Mouse (Mus musculus) brain, embryonic 18.5 days (tissue): ENCODE data around the gene Large2.

Experiments
- DNase-seq: peaks from one replicate; pipeline ENCODE4 v3.0.0-alpha.2; 2012; ENCODE audit warnings: low read depth, low spot score

Gene Large2

GRCm38 (mm10) chr2:92390206-92390930, 15.7 kb upstream of the Large2 start:
- no peak for DNase-seq

GRCm38 (mm10) chr2:92389645-92390044, 15.0 kb upstream of the Large2 start:
- DNase-seq: no peak

DNA sequence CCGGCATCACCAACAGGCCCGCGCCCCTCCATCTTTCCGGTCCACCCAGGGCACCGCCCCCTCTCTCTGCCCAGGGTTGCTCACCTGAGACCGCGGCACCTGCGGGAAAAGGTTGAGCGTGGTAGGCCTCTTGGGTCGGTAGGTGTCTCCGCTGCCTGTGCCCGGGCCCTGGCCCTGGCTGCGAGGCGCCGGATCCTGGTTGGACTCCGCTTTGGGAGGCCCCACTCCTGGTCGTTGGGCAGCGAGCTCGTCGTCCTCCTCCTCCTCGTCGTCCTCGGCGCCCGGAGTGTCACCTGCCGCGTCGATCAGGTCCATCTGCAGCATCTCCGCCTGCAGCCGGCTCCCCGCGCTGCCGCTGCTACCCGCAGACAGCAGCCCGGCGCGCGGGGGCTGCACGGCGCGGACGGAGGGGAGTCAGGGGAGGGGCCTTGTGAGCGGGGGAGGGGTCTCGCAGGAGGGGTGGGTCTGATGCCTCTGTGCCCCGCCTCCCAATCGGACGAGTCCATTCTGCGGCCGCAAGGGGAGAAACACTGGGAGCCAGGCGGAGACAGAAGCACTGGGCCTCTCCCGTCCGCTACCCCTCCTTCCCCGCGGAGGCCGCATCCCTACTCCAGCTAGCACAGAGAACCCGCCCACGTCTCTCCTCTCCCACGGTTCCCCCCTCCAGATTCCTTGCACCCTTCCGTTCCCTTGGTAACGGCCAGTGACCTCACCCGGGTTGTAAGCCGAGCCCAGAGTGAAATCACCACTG, 14.4 kb upstream of the Large2 start:
- peak; percentile 90 for DNase-seq

GRCm38 (mm10) chr2:92388081-92388517, 13.4 kb upstream of the Large2 start:
- DNase-seq: no peak

DNA sequence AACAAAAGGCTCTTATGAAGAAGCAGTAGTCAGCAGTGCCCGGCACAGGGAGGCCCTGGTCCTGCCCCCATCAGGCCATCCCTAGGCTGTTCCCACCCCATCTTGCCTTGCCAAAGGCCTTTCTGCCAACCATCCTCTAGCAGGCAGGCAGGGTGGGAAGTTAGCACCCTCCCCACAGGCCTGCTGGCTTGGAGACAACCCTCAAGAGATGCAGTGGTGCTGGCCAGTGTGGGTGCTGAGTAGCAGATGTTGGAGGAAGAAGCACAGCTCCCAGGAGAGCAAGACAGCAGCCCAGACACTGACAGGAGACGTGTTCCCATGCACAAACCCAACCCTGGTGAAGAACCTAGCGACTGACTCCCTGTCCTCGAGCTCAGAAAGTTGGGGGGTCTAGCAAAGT, 13.0 kb upstream of the Large2 start:
- DNase-seq: no peak

DNA sequence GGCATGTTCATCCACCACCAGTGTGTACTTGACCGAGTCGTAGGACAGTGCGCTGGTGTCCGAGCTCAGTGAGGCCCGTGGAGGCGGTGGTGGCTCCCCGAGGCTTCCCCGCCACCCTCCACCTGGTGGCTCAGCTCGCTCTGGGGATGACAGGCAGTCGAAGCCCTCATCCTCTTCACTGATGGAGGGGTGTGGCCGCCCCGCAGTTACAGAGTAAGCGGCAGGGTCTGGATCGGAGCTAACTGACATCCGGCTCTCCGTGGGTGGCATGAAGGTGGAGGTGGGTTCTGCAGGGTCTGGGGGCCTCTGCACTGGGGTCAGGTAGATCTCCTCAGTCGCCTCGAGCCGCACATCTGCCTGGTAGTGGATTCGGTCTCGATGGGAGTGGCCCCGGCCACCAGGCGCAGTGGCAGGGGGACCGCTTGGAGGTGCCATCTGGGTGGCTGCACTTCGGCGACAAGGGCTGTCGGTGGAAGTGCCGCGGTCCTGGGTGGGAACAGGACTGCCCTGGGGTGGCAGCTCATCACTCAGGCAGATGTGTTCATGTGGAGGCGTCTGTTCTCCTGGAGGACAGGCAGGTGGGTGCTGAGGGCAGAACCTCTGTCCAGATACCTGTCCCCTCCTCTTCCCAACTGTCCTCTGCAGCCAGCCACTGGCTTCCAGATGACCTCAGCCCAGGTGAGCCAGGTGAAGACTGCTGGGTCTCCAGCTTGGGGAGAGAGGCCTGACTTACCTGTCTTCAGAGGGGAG, 12.3 kb upstream of the Large2 start:
- no peak for DNase-seq

DNA sequence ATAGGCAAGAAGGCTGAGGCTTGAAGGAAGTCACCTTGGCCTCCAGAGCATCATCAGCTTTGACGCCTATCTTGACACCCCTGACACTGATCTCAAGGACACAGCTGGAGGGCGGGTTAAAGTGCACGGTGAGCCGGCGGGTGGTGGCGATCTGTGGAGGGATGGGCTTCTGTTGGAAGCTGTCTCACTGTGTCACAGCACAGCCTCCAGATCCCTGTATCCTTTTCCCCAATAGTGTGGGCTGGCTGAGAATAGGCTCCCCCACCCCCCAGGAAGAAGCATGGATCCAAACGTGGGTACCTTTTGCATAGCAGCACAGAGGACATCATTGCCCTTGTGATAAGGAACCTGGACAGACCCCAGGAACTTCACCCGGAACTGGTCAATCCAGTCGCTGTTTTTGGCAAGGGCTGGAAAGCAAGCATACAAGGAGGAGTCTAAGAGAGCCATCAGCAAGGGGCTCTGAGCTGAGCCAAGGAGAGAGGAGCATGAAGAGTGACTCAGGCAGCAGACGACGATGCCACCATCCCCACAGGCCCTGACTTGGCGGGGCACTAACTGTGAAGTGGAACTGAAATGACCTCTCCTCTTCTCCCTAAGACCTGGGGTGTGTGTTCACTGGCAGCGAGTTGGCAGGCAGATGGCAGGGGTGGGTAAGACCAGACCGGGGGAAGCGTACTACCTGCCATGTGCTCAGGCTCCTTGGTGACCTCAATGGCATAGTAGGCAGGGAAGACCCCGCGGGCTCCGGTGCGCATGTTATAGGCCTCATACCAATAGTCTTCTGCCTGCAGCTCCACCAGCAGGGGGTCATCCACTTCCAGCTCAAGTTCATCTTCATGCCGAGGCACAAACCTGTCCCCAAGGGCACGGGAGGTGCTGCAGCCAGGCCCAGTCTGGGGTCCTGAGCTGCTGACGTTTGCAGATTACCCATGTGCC, 10.7 kb upstream of the Large2 start:
- DNase-seq: no peak

DNA sequence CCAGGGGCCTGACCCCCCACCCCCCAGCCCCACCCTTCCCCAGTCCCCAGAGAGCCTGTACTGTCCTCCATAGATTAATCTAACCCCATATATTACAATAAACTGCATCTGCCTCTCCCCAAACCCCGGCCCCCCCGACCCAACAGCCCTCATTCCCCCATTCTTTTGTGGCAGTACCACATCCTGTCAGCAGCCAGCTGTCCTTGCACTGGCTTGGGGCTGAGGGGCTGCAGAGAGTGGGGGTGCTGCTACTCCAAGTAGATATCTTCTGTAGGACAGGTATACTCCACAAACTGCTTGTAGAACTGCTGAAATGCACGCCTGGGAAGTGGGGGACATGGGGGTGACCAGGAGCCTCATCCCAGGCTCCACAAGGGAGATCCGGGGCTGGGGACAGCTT, 9.4 kb upstream of the Large2 start:
- no peak for DNase-seq

DNA sequence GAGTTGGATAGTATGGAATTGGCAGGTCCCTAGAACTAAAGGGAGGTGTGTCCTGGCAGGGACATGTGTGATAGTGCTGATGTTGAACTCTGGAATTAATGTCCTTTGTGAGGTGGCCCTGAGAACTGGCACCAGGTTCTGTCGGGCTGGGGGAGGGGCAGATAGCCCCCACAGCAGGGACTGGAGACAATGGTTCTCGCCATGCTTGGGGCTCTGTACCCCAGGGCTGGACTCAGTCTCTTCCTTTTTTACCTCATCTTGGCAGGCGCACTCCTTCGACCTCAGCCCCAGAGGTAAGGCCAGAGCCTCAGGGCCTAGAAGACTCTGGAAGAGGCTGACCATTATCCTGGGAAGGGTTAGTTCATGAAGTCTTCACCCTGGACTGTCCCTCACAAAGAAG, 8.1 kb upstream of the Large2 start:
- no peak for DNase-seq

DNA sequence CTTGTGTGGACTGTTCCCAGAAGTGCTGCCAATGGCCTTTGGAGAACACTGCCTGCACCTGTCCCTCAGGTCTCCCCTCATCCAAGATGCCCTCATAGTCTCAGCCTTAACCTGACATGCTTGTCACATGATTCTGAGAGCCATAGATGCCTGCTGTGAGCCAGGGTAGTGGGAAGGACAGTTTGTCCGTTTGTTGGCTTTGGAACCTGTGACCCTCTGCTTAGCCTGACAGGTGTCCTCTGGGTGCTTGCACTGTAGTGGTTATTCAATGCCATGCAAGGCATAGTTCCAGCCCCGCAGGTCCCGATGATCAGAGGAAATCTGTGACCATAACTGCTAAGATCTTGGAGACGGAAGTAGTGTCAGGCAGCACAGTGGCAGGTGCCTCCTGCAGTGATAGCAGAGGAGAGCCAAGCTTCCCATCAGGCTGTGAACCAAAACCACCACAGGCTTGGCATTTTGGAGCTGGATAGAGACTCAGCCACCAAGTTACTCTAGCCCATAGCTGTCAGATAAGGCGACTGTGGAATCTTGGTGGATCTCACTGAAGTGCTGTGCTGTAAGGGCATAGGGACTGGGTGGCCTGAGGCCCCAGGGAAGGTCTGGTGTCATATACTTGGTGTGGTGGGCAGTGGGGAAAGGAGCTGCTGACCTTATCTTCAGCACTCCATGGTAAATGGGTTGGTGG, 7.4 kb upstream of the Large2 start, which contains the start of gene 1700029I15Rik:
TSS of gene 1700029I15Rik (plus strand) at position 638 of the 688 bp plus-strand sequence.
- no peak for DNase-seq

DNA sequence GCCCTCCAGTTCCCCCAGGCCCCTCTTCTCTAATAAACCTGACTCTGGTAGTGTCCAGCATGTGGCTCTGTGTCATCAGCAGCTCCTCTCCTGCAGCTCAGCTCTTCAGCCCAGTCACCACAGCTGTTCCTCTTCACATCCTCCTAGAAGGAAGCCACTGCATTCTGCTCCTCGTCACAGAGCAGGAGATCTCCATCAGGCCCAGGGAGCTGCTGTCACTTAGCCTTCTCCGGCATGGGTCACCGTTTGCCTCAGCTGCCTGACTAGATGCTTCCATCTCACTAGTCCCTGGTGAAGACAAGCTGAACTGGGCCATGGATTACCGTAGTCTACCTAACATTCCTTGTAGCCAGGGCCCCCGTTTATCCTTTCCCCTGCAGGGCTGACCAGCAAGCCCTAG, 6.5 kb upstream of the Large2 start:
- DNase-seq: no peak

DNA sequence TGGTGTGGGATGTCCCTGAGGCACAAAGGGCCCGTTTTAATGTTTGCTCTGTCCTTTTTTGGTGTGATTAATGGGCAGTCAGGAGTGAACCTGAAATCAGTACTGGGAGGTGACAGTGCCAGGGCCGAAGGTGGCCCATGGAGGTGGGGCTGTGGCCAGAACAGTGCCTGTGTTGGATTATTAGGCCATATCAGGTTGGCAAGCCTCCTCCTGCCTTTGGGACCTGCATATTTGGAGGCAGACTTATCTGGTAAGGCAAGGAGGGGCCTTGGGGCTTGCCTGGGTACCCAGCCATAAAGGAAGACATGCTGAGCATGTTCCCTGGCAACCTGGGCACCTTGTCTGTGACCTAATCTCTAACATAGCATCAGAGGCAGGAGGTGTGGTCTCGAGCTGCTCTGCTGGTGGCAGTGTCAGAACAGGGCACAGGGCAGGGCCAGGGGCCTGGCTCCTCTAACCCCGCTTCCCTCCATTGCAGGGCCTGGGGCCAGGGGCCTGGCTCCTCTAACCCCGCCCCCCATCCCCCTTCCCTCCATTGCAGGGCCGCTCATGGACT, 5.9 kb upstream of the Large2 start:
- DNase-seq: no peak

DNA sequence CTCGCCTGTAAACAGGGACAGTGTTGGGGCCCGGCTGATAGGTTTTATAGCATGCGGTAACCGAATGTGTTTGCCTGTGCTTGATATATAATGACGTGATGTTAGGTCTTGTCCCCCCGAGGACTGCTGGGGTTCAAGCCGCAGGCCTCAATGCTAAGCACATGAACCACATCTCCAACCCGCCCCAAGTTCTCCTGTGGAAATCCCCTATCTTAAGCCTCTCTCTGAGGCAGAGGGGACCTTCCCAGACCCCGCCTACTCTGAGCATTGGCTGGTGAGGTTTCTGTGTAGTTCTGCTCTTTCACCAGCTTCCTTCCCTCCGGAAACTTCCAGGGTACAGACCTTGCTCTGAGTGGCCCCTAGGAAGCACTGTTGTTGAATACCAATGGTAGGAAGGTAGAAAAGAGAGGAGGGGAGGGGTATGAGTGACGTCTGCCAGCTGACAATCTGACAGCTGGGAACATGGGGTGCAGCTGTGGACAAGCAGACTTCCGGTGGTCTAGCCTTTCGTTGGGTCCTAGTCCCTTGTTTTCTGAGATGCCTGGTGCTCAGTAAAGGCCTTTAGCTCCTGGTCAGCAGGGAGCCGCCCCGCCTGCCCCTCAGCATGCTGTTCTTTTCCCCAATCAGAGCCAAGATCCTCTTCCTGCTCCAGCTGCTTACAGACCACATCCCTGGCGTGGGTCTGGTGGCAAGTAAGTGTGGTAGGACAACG, 5.3 kb upstream of the Large2 start:
- DNase-seq: no peak

GRCm38 (mm10) chr2:92377320-92377719, 2.7 kb upstream of the Large2 start:
- no peak for DNase-seq

DNA sequence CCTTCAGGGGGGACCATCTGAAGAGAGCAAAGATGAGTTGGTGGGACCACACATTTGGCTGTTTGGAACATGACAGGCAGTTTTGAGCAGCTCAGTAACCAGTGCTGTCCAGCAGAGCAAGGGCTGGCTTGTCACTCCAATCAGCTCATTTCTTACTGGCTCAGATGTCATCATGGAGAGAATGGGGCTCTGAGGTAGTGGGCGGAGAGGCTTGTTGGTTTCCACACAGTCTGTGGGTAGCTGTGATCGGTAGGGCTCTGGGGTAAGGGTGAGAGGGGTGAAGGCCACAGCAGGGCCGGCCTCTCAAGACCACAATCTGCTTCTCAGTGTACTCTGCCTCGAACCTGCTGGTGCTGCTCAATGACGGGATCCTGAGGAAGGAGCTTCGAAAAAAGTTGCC, 1.6 kb upstream of the Large2 start:
- no peak for DNase-seq

DNA sequence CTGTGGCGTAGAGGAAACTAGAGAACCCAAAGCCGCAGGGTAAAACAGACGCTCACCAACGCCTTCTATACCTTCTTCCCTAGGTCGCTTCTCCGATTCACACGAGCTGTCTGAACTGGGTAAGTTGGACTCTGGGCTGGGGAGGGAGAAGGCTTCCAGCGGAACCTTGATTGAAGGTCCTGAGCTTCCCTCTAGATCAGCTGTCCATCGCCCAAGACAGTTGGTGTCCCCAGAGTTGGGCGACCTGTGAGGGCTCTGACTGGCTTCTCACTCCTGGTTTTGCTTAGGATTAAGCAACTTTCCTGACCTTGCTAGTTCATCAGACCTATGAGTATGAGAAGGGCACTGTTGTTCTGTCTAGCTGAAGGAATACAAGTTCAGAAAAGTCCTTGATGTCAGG, 1.1 kb upstream of the Large2 start:
- no peak for DNase-seq

- DNase-seq: peak; percentile 98
Observed at GRCm38 (mm10) chr2:92375099-92375623, 492 bp upstream of the Large2 start.

GRCm38 (mm10) chr2:92373437-92373813, 1.2 kb downstream of the Large2 start:
- no peak for DNase-seq

DNA sequence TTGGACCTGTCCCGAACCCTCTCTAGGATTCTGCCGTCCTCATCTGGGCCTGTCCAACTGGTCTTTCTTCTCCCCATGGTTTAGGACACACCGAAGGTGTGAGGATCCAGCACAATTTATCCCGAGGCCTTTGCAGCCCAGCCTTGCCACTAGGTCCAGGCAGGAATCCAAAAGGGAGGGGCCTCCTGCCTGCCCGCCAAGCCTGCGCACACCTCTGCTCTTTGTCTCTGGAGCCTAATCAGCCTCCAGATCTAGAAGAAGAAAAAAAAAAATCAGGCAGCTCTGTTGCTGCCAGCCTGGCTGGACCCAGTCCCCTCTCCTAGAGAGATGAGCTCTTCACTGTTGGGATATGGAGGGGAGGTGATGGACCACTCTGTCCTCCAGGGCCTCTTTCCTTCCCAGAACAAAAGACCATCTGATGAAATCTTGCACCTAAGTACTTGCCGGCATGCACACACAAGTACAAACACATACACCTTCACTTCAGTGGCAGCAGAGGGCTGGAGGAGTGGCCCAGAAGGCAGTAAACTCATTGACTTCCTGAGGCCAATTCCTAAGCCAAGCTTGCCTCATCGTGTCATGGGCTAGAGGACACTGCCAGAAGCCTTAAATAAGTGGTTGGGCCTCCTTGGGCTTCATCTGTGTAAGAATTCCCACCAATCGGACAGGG, 1.8 kb downstream of the Large2 start:
- no peak for DNase-seq
